Mouse (Mus musculus): ENCODE results near the gene Morc3.

The Morc3 gene

DNA sequence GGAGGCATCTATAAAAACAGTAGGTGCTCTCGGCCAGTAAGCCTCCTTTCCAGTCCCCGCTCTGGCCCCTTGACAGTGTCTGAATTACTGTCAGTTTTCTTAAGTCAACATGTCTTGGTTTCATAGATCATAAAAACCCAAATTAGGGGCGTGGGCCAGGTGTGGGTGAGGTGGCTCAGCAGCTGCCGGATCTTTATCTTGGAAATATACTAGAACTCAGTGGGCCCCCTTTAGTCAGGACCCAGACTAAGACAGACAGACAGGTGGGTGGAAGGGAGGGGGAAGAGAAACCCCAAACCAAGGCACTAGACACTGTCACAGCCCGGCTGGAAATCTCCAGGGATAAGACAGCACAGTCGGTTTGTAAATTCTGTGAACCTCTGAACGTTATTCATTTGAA, 91.9 kb downstream of the Morc3 start:
- DNase-seq, result no peak

Data from kidney, postnatal 25 days (tissue).